17 mouse cellular contexts compared by ENCODE assay signal in genomic region chr5:35129767-35130191, GRCm38 (mm10). TPM values are rescaled to one million over a fixed set of nuclear protein-coding genes. Genes with fewer than 3 reads are reported as not detected.
DNase-seq lines count a peak whose midpoint lies in the region; TF ChIP-seq lines count a peak whose summit lies in the region.
"Had no signal": no experiment of that assay in that cellular context is flagged by ENCODE, and none has a peak within 500 bp of the region (broad histone marks: within the 10 kb centered on the region; RNA-seq: fewer than 3 reads in every experiment).

No protein-coding gene starts in this region.

- peak overlapping the region; percentile 92 for H3K27ac ChIP-seq in layer of hippocampus, adult 2 months
- H3K27ac ChIP-seq: embryonic facial prominence, embryonic 13.5 days; limb, embryonic 15.5 days; liver, embryonic 15.5 days; macrophage; midbrain, embryonic 10.5 days had no signal

- peak; percentile 60 for DNase-seq in cerebellum, adult 11-12 months
- DNase-seq in cerebellum, adult 11 months: no peak
- DNase-seq in layer of hippocampus, adult 2 months (ENCODE audit: low spot score in 2 of 2): no peak
- no peak for DNase-seq in layer of hippocampus, adult 11-12 months (ENCODE audit: low spot score)
- peak; percentile 86 for DNase-seq in brain, adult 2 months (ENCODE audit: low read depth, low spot score)
- DNase-seq in cerebellum, postnatal 14 days: peak; percentile 67 to 69
- DNase-seq in embryo, embryonic 10 days (ENCODE audit: low spot score): no peak
- DNase-seq in adrenal gland, postnatal 14 days: no peak
- DNase-seq: adrenal gland, postnatal 25 days; gastrocnemius, postnatal 36 days; kidney, adult 8-10 months; kidney, postnatal 25 days had no signal

- no peak overlapping the region for H3K4me3 ChIP-seq in layer of hippocampus, adult 2 months
- H3K4me3 ChIP-seq: embryonic facial prominence, embryonic 13.5 days; limb, embryonic 15.5 days; liver, embryonic 15.5 days; midbrain, embryonic 10.5 days had no signal

- no peak for TF ChIP-seq CTCF in layer of hippocampus, adult 2 months (conservative IDR thresholded peaks at IDR 0.05)

RNA-seq across cellular contexts. Expression of gene Lrpap1, which starts 24.2 kb away (rescaled TPM):
- 100 to 1,000 TPM; 150 to 159 TPM for total RNA-seq in layer of hippocampus, adult 2 months (2021)
- 80.8 and 88.8 TPM in 2 replicates for total RNA-seq in adrenal gland, postnatal 14 days (2021)

Comparison
In these comparisons a context has a peak if more than half of its experiments do, and no peak if none do; other contexts are left out.
1. DNase-seq: peak in cerebellum, adult 11-12 months (single experiment), brain, adult 2 months (single experiment) and cerebellum, postnatal 14 days (2 of 2); none in cerebellum, adult 11 months (single experiment), layer of hippocampus, adult 2 months (0 of 2), layer of hippocampus, adult 11-12 months (single experiment), embryo, embryonic 10 days (single experiment) and adrenal gland, postnatal 14 days (single experiment).